Mouse (Mus musculus): ENCODE measurements around the gene Ptprt. TPM values are rescaled to one million over a fixed set of nuclear protein-coding genes. Genes with fewer than 3 reads are reported as not detected.

The Ptprt gene
- polyA plus RNA-seq (2012; ENCODE audit: low replicate concordance): not detected in 2 replicates

GRCm38 (mm10) chr2:162660941-162661386, at the start of gene Ptprt:
Gene Ptprt (minus strand): TSS chr2:162661147.

